Mouse (Mus musculus): ENCODE data around the gene Kcnk1. TPM values are rescaled to one million over a fixed set of nuclear protein-coding genes. Genes with fewer than 3 reads are reported as not detected.

The Kcnk1 gene
- total RNA-seq, 2 experiments from 2014 or later, result not detected

DNA sequence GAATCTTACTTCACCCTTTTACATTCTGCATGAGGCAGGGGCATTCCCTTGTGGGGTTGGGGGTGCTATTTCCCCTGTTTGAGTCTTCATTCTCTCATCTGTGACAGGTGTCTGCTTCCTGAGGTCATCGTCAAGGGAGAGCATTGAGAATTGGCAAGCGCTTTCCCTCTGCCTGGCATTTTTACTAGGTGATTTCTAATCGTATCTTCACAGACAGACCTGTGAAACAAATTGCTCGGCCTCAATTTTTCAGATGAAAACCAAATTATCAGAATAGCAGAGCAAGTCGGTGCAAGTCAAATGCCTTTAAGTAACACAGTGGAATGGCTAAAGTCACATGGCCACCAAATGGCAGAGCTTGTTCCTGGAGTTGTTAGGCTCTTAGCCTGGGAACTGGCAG, 41.4 kb downstream of the Kcnk1 start:
- ATAC-seq (replicated peaks; ENCODE audit: poor library complexity), result no peak

DNA sequence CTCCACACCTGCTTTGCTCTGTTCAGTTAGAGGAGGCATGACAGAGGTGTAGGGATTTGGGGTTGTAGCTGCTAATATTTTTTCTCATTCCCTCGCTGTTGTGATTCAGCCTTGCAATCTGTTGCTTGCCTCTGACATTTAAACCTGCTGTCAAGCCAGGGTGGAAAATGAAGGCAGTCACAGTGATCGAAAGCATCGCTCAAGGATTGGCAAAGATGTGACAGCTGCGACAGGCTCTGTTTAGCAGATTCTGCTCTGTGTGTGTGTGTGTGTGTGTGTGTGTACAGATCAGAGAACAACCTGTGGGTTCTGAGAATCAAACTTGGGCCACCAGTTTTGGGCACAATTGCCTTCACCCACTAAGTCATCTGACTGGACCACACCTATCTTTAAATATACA, 50.8 kb downstream of the Kcnk1 start:
- ATAC-seq (replicated peaks; ENCODE audit: poor library complexity), result no peak

GRCm38 (mm10) chr8:126053911-126054310, 58.9 kb downstream of the Kcnk1 start:
- ATAC-seq (replicated peaks; ENCODE audit: poor library complexity), result no peak

DNA sequence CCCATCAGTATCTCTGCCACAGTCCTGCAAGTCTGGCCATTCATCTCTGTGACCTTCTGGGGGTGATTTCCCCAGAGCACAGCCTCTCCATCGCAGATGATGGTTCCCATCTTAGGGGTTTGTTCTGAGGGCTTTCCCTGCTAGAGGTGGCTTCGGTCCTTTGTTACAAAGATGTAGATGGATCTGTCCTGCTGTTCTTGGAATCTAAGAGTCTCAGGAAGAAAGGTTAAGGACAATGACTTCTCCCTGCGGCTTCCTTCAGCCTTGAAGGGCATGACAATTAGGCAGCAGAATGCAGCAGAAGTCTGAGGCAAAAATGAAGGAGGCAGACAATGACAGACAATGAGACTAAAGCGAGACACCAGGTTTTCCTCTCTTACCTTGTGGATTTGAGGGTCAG, 63.9 kb downstream of the Kcnk1 start:
- ATAC-seq (replicated peaks; ENCODE audit: poor library complexity), result no peak

DNA sequence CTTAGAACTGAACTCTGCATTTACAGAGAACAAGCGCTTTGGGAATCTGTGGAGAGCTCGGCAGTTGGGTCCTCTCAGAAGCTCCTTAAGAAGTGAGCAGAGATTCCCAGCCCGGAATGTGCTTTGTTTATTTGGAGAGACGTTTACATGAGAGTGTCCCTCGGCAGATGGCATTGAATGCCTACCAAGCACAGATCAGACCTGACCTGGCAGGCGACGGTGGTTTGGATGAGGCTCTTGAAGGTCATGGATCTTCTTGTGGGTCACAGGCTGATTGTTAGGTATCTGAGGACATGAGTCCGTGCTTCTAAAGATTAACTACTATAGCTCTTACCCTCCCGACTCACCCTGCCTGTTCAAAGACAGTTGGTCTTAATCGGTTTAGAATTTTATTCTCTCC, 67.9 kb downstream of the Kcnk1 start:
- no peak for ATAC-seq (replicated peaks; ENCODE audit: poor library complexity)

- no peak for ATAC-seq (replicated peaks; ENCODE audit: poor library complexity)
These were observed 69.0 kb downstream of the Kcnk1 start for GRCm38 (mm10) chr8:126063832-126064409.

- ATAC-seq (replicated peaks; ENCODE audit: poor library complexity), result no peak
These were observed 69.7 kb downstream of the Kcnk1 start for GRCm38 (mm10) chr8:126064587-126065145.

- no peak for ATAC-seq (replicated peaks; ENCODE audit: poor library complexity)
These were observed 72.3 kb downstream of the Kcnk1 start for GRCm38 (mm10) chr8:126067306-126067705.

GRCm38 (mm10) chr8:126068136-126068535, 73.2 kb downstream of the Kcnk1 start:
- ATAC-seq (replicated peaks; ENCODE audit: poor library complexity), result no peak

DNA sequence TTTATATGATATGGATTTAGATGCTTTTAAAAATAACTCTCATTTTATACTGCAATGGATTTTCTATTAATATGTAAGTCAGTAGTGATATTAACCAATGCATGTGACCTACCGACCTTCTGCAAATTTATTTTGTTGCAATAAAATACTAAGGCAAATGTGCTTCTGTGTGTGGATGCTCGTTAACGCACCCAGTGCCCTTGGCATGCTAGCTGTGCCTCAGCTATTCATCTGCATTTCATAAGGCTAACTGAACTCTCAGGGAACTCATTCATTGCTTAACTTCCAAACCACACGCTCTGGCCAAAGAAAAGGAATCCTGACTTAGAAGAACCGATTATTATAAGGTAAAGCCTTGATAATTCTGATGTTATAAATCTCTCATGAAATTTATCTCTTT, 77.7 kb downstream of the Kcnk1 start:
- ATAC-seq (replicated peaks; ENCODE audit: poor library complexity), result no peak

DNA sequence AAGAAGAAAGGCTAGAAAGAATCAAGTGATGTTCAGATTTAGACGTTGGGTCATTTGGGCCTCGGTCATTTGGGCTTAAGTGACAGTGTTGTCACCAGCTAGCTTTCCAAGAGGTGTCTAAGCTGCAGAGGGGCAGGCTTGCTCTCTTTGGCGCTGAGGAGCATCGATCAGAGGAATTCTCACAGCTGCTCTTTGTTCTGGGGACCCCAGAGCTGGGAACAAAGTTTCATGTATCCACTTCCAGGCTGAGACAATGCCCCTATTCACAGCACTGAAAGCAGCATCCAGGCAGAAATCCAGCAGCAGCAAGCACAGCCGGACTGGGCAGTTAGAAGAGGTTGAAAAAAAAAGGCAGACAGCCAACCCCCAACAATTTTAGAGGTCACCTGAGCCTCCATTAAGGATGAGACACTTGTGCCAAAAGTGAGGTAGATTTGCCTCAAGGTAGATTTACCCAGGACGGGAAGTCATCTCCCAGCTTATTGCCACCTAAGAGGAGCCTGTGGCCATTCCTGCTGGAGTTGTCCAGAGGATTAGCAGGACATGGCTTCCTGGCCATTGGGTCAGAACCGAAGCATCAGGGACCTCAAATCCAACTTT, 78.3 kb downstream of the Kcnk1 start:
- ATAC-seq (replicated peaks; ENCODE audit: poor library complexity), result no peak

DNA sequence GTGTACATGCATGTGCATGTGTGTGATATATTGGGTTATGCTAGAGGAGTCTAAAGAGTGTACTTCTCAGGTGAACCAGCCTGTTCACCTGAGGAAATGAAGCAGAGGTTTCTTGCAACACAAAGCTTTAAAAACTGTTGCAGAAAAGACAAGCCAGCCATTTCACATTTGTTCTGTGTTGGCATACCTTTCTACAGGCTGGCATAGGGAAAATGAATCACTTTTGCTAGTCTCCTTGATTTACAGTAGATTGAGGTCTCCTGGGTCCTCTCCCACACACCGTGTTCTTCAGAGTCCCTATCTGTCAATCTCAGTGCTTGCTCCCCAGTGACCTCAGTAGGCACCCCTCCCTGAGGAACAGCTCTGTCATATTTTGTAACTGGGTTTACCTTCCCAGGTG, 79.1 kb downstream of the Kcnk1 start:
- ATAC-seq (replicated peaks; ENCODE audit: poor library complexity), result no peak

DNA sequence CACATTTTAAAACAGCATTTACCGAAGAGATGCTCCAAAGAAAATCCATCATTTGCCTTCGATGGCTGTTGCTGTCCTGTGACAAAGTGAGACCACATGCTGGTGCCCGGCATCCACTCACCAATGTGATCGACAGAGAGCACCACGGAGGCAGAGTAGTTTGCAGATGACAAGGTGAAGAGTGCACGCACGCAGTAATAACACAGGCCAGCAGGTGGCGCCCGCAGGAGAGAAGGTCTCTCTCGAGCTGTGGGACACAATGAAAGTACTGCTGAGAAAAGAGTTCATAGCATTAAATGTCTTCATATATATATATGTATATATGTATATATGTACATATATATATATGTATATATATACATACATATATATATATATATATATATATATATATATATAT, 80.4 kb downstream of the Kcnk1 start:
- ATAC-seq (replicated peaks; ENCODE audit: poor library complexity), result peak; percentile 88

Other genes starting within 250 kb of the Kcnk1 start
- gene Pcnx2, start 96.9 kb upstream of the Kcnk1 start, total RNA-seq (2015), result not detected in 2 replicates
- 0.03 TPM in 1 of 2 replicates, not detected in the other for gene Pcnx2, start 96.9 kb upstream of the Kcnk1 start, total RNA-seq (2017)
- gene Map3k21, start 84.7 kb upstream of the Kcnk1 start, total RNA-seq (2015), result not detected in 2 replicates
- gene Map3k21, start 84.7 kb upstream of the Kcnk1 start, total RNA-seq (2017), result not detected in 2 replicates

All from megakaryocyte progenitor cell, adult 5-6 weeks (primary cell).